Mouse (Mus musculus): ENCODE data around the gene Atp6v0d1. TPM values are rescaled to one million over a fixed set of nuclear protein-coding genes. Genes with fewer than 3 reads are reported as not detected.
A peak's percentile ranks its signal among the peaks of the same experiment; 100 is the strongest.

Atp6v0d1 gene
- total RNA-seq, 4 experiments from 2014 or later = 258 to 301 (median 285) TPM

GRCm38 (mm10) chr8:105508758-105509157 is 57.1 kb downstream of the Atp6v0d1 start:
- no peak for DNase-seq (ENCODE audit: low spot score in 2 of 2)

- no peak for DNase-seq (ENCODE audit: low spot score in 2 of 2)
Measured at GRCm38 (mm10) chr8:105506977-105507376, 58.9 kb downstream of the Atp6v0d1 start.

GRCm38 (mm10) chr8:105504617-105505016 is 61.2 kb downstream of the Atp6v0d1 start:
- no peak for DNase-seq (ENCODE audit: low spot score in 2 of 2)

- no peak for DNase-seq (ENCODE audit: low spot score in 2 of 2)
Measured at GRCm38 (mm10) chr8:105499787-105500186, 66.1 kb downstream of the Atp6v0d1 start.

GRCm38 (mm10) chr8:105496439-105497180 is 69.2 kb downstream of the Atp6v0d1 start, which contains the start of gene Zdhhc1:
Gene Zdhhc1, minus strand, starts transcription at chr8:105496902.
- DNase-seq (ENCODE audit: low spot score in 2 of 2) = peak; percentile 64 to 87

GRCm38 (mm10) chr8:105495350-105496302 is 70.2 kb downstream of the Atp6v0d1 start:
- DNase-seq (ENCODE audit: low spot score in 2 of 2) = no peak

GRCm38 (mm10) chr8:105494566-105494965 is 71.3 kb downstream of the Atp6v0d1 start:
- DNase-seq (ENCODE audit: low spot score in 2 of 2) = no peak

- no peak for DNase-seq (ENCODE audit: low spot score in 2 of 2)
Measured at GRCm38 (mm10) chr8:105493495-105493894, 72.4 kb downstream of the Atp6v0d1 start.

GRCm38 (mm10) chr8:105489281-105489680 is 76.6 kb downstream of the Atp6v0d1 start:
- DNase-seq (ENCODE audit: low spot score in 2 of 2) = no peak

GRCm38 (mm10) chr8:105488082-105488481 is 77.8 kb downstream of the Atp6v0d1 start:
- no peak for DNase-seq (ENCODE audit: low spot score in 2 of 2)

- no peak for DNase-seq (ENCODE audit: low spot score in 2 of 2)
Measured at GRCm38 (mm10) chr8:105484392-105484791, 81.5 kb downstream of the Atp6v0d1 start.

GRCm38 (mm10) chr8:105484030-105484368 is 81.8 kb downstream of the Atp6v0d1 start:
- no peak for DNase-seq (ENCODE audit: low spot score in 2 of 2)

- DNase-seq (ENCODE audit: low spot score in 2 of 2) = no peak
Measured at GRCm38 (mm10) chr8:105483212-105484029, 82.4 kb downstream of the Atp6v0d1 start.

- no peak for DNase-seq (ENCODE audit: low spot score in 2 of 2)
Measured at GRCm38 (mm10) chr8:105482123-105482522, 83.7 kb downstream of the Atp6v0d1 start.

GRCm38 (mm10) chr8:105481453-105481852 is 84.4 kb downstream of the Atp6v0d1 start:
- no peak for DNase-seq (ENCODE audit: low spot score in 2 of 2)

GRCm38 (mm10) chr8:105481013-105481412 is 84.8 kb downstream of the Atp6v0d1 start:
- DNase-seq (ENCODE audit: low spot score in 2 of 2) = no peak

- DNase-seq (ENCODE audit: low spot score in 2 of 2) = no peak
Measured at GRCm38 (mm10) chr8:105477792-105478191, 88.1 kb downstream of the Atp6v0d1 start.

GRCm38 (mm10) chr8:105476628-105477413 is 89.0 kb downstream of the Atp6v0d1 start:
- DNase-seq (ENCODE audit: low spot score in 2 of 2) = no peak

- no peak for DNase-seq (ENCODE audit: low spot score in 2 of 2)
Measured at GRCm38 (mm10) chr8:105476161-105476560, 89.7 kb downstream of the Atp6v0d1 start.

- no peak for DNase-seq (ENCODE audit: low spot score in 2 of 2)
Measured at GRCm38 (mm10) chr8:105475742-105476141, 90.1 kb downstream of the Atp6v0d1 start.

GRCm38 (mm10) chr8:105475254-105475653 is 90.6 kb downstream of the Atp6v0d1 start:
- no peak for DNase-seq (ENCODE audit: low spot score in 2 of 2)
